Mouse (Mus musculus): Measurements from ENCODE around the gene Col15a1. TPM values are rescaled to one million over a fixed set of nuclear protein-coding genes. Genes with fewer than 3 reads are reported as not detected.

Col15a1 gene
- polyA plus RNA-seq, 1 experiment from 2014 or later: 4.9 TPM

- Histone ChIP-seq H3K36me3 (ENCODE audit: insufficient read depth, low read length) (no peaks in the 10 kb centered on the region), H3K4me3 (ENCODE audit: low read depth, low read length) (no peak overlapping the region), H3K27me3 (replicated peaks; ENCODE audit: insufficient read depth, low read length) (no peaks in the 10 kb centered on the region), H3K4me1 (ENCODE audit: insufficient read depth, low read depth, low read length) (0 out of 2 replicates have a peak, but pooled peaks cover 2% of the 10 kb centered on the region), H3K4me2 (replicated peaks; ENCODE audit: low read depth, low read length) (no peak overlapping the region), H3K27ac (ENCODE audit: low read length) (no peak overlapping the region), H3K9me3 (ENCODE audit: low read length) (no peaks in the 10 kb centered on the region), H3K9ac (replicated peaks; ENCODE audit: low read depth) (no peak overlapping the region)
- WGBS: 63% methylated on average over 10 of the region's 10 CpGs
- TF ChIP-seq CTCF (IDR thresholded peaks at IDR 0.05): no peak
- no peak for TF ChIP-seq EP300 (IDR thresholded peaks at IDR 0.05)
- ATAC-seq (no peak), DNase-seq (ENCODE audit: low spot score) (no peak)
Observed at GRCm38 (mm10) chr4:47279085-47279707, 71.2 kb downstream of the Col15a1 start.

GRCm38 (mm10) chr4:47280126-47280525, 72.2 kb downstream of the Col15a1 start:
- H3K4me3 ChIP-seq (ENCODE audit: low read depth, low read length): no peak overlapping the region
- no peak for TF ChIP-seq CTCF (IDR thresholded peaks at IDR 0.05)
- TF ChIP-seq EP300 (IDR thresholded peaks at IDR 0.05): no peak
- WGBS: 85% methylated on average over 5 of the region's 5 CpGs
- H3K9me3 ChIP-seq (ENCODE audit: low read length): no peaks in the 10 kb centered on the region
- H3K36me3 ChIP-seq (ENCODE audit: insufficient read depth, low read length): no peaks in the 10 kb centered on the region
- ATAC-seq (no peak), DNase-seq (ENCODE audit: low spot score) (no peak)
- H3K4me2 ChIP-seq (replicated peaks; ENCODE audit: low read depth, low read length): no peak overlapping the region
- 0 out of 2 replicates have a peak, but pooled peaks cover 2% of the 10 kb centered on the region for H3K4me1 ChIP-seq (ENCODE audit: insufficient read depth, low read depth, low read length)
- no peak overlapping the region for H3K27ac ChIP-seq (ENCODE audit: low read length)
- H3K27me3 ChIP-seq (replicated peaks; ENCODE audit: insufficient read depth, low read length): no peaks in the 10 kb centered on the region
- no peak overlapping the region for H3K9ac ChIP-seq (replicated peaks; ENCODE audit: low read depth)

GRCm38 (mm10) chr4:47281920-47282682, 74.1 kb downstream of the Col15a1 start:
- ATAC-seq: no peak
- no peak overlapping the region for H3K4me2 ChIP-seq (replicated peaks; ENCODE audit: low read depth, low read length)

GRCm38 (mm10) chr4:47284311-47284710, 76.3 kb downstream of the Col15a1 start:
- H3K36me3 ChIP-seq (ENCODE audit: insufficient read depth, low read length): no peaks in the 10 kb centered on the region
- no peak overlapping the region for H3K4me2 ChIP-seq (replicated peaks; ENCODE audit: low read depth, low read length)
- H3K9me3 ChIP-seq (ENCODE audit: low read length): no peaks in the 10 kb centered on the region
- H3K4me3 ChIP-seq (ENCODE audit: low read depth, low read length): no peak overlapping the region
- no peaks in the 10 kb centered on the region for H3K27me3 ChIP-seq (replicated peaks; ENCODE audit: insufficient read depth, low read length)
- WGBS: 73% methylated on average over 6 of the region's 6 CpGs
- TF ChIP-seq CTCF (IDR thresholded peaks at IDR 0.05) (no peak), EP300 (IDR thresholded peaks at IDR 0.05) (no peak)
- H3K27ac ChIP-seq (ENCODE audit: low read length): no peak overlapping the region
- H3K4me1 ChIP-seq (ENCODE audit: insufficient read depth, low read depth, low read length): 0 out of 2 replicates have a peak, but pooled peaks cover 2% of the 10 kb centered on the region
- ATAC-seq (no peak), DNase-seq (ENCODE audit: low spot score) (no peak)
- no peak overlapping the region for H3K9ac ChIP-seq (replicated peaks; ENCODE audit: low read depth)

More at GRCm38 (mm10) chr4:47281920-47282682, 74.1 kb downstream of the Col15a1 start:
- Histone ChIP-seq H3K4me3 (ENCODE audit: low read depth, low read length) (no peak overlapping the region), H3K27me3 (replicated peaks; ENCODE audit: insufficient read depth, low read length) (no peaks in the 10 kb centered on the region), H3K9me3 (ENCODE audit: low read length) (no peaks in the 10 kb centered on the region), H3K4me1 (ENCODE audit: insufficient read depth, low read depth, low read length) (0 out of 2 replicates have a peak, but pooled peaks cover 2% of the 10 kb centered on the region), H3K27ac (ENCODE audit: low read length) (no peak overlapping the region), H3K36me3 (ENCODE audit: insufficient read depth, low read length) (no peaks in the 10 kb centered on the region), H3K9ac (replicated peaks; ENCODE audit: low read depth) (no peak overlapping the region)
- TF ChIP-seq EP300 (IDR thresholded peaks at IDR 0.05): no peak
- no peak for TF ChIP-seq CTCF (IDR thresholded peaks at IDR 0.05)
- 59% methylated on average over 6 of the region's 6 CpGs for WGBS
- no peak for DNase-seq (ENCODE audit: low spot score)

- WGBS: 45% methylated on average over 9 of the region's 9 CpGs
- no peaks in the 10 kb centered on the region for H3K27me3 ChIP-seq (replicated peaks; ENCODE audit: insufficient read depth, low read length)
- no peak overlapping the region for H3K9ac ChIP-seq (replicated peaks; ENCODE audit: low read depth)
- ATAC-seq (no peak), DNase-seq (ENCODE audit: low spot score) (no peak)
- H3K36me3 ChIP-seq (ENCODE audit: insufficient read depth, low read length): no peaks in the 10 kb centered on the region
- no peak overlapping the region for H3K4me2 ChIP-seq (replicated peaks; ENCODE audit: low read depth, low read length)
- TF ChIP-seq CTCF (IDR thresholded peaks at IDR 0.05): no peak
- TF ChIP-seq EP300 (IDR thresholded peaks at IDR 0.05): no peak
- H3K9me3 ChIP-seq (ENCODE audit: low read length): no peaks in the 10 kb centered on the region
- 0 out of 2 replicates have a peak, but pooled peaks cover 2% of the 10 kb centered on the region for H3K4me1 ChIP-seq (ENCODE audit: insufficient read depth, low read depth, low read length)
- no peak overlapping the region for H3K4me3 ChIP-seq (ENCODE audit: low read depth, low read length)
- H3K27ac ChIP-seq (ENCODE audit: low read length): no peak overlapping the region
Observed at GRCm38 (mm10) chr4:47284874-47285273, 76.9 kb downstream of the Col15a1 start.

- H3K36me3 ChIP-seq (ENCODE audit: insufficient read depth, low read length): no peaks in the 10 kb centered on the region
Observed at GRCm38 (mm10) chr4:47286599-47287147, 78.7 kb downstream of the Col15a1 start.

More at GRCm38 (mm10) chr4:47286599-47287147, 78.7 kb downstream of the Col15a1 start:
- DNase-seq (ENCODE audit: low spot score) (no peak), ATAC-seq (no peak)
- TF ChIP-seq EP300 (IDR thresholded peaks at IDR 0.05): no peak
- 78% methylated on average over 3 of the region's 3 CpGs for WGBS
- 0 out of 2 replicates have a peak, but pooled peaks cover 2% of the 10 kb centered on the region for H3K4me1 ChIP-seq (ENCODE audit: insufficient read depth, low read depth, low read length)
- H3K27me3 ChIP-seq (replicated peaks; ENCODE audit: insufficient read depth, low read length): no peaks in the 10 kb centered on the region
- no peak overlapping the region for H3K4me3 ChIP-seq (ENCODE audit: low read depth, low read length)
- H3K4me2 ChIP-seq (replicated peaks; ENCODE audit: low read depth, low read length): no peak overlapping the region
- H3K27ac ChIP-seq (ENCODE audit: low read length): no peak overlapping the region
- no peaks in the 10 kb centered on the region for H3K9me3 ChIP-seq (ENCODE audit: low read length)
- H3K9ac ChIP-seq (replicated peaks; ENCODE audit: low read depth): no peak overlapping the region
